Mouse (Mus musculus): ENCODE results near the gene Zfhx3. TPM values are rescaled to one million over a fixed set of nuclear protein-coding genes. Genes with fewer than 3 reads are reported as not detected.

The Zfhx3 gene
- polyA plus RNA-seq, 2 experiments: 14.4 to 26.1 TPM

- Histone ChIP-seq H3K4me2 (replicated peaks; ENCODE audit: low read depth, low read length, severe bottlenecking) (no peak overlapping the region), H3K27ac (replicated peaks; ENCODE audit: low read depth, low read length) (no peak overlapping the region), H3K27me3 (ENCODE audit: control insufficient read depth, insufficient read depth, low read length) (no peaks in the 10 kb centered on the region), H3K36me3 (ENCODE audit: control insufficient read depth, insufficient read depth, low read length) (no peaks in the 10 kb centered on the region), H3K4me3 (replicated peaks; ENCODE audit: low read length) (no peak overlapping the region), H3K4me1 (ENCODE audit: control insufficient read depth, insufficient read depth, low read length) (peaks cover 4% of the 10 kb centered on the region), H3K9ac (ENCODE audit: low read depth, low read length, severe bottlenecking) (no peak overlapping the region), H3K9me3 (ENCODE audit: control insufficient read depth, low read length) (no peaks in the 10 kb centered on the region)
- TF ChIP-seq POLR2A (IDR thresholded peaks at IDR 0.05; ENCODE audit: borderline replicate concordance, extremely low read depth, insufficient read depth, insufficient read length): no peak
- WGBS: 73% methylated on average over 2 of the region's 2 CpGs
- ATAC-seq (ENCODE audit: low FRiP score, low read depth) (no peak), DNase-seq (ENCODE audit: low spot score) (no peak)
Measured at GRCm38 (mm10) chr8:108613280-108613679, 670.8 kb downstream of the Zfhx3 start.

- DNase-seq (ENCODE audit: low spot score) (no peak), ATAC-seq (ENCODE audit: low FRiP score, low read depth) (no peak)
- no peak for TF ChIP-seq POLR2A (IDR thresholded peaks at IDR 0.05; ENCODE audit: borderline replicate concordance, extremely low read depth, insufficient read depth, insufficient read length)
- no peaks in the 10 kb centered on the region for H3K27me3 ChIP-seq (ENCODE audit: control insufficient read depth, insufficient read depth, low read length)
- no peak overlapping the region for H3K9ac ChIP-seq (ENCODE audit: low read depth, low read length, severe bottlenecking)
- no peak overlapping the region for H3K4me3 ChIP-seq (replicated peaks; ENCODE audit: low read length)
- no peak overlapping the region for H3K27ac ChIP-seq (replicated peaks; ENCODE audit: low read depth, low read length)
- peaks cover 6% of the 10 kb centered on the region; the same call in 1 of the 2 replicates for H3K4me1 ChIP-seq (ENCODE audit: control insufficient read depth, insufficient read depth, low read length)
- H3K36me3 ChIP-seq (ENCODE audit: control insufficient read depth, insufficient read depth, low read length): no peaks in the 10 kb centered on the region
- H3K4me2 ChIP-seq (replicated peaks; ENCODE audit: low read depth, low read length, severe bottlenecking): no peak overlapping the region
- WGBS: 23% methylated on average over 7 of the region's 7 CpGs
- H3K9me3 ChIP-seq (ENCODE audit: control insufficient read depth, low read length): no peaks in the 10 kb centered on the region
Measured at GRCm38 (mm10) chr8:108621296-108621695, 678.9 kb downstream of the Zfhx3 start.

GRCm38 (mm10) chr8:108623660-108624059, 681.2 kb downstream of the Zfhx3 start:
- 47% methylated on average over 5 of the region's 5 CpGs for WGBS
- Histone ChIP-seq H3K36me3 (ENCODE audit: control insufficient read depth, insufficient read depth, low read length) (no peaks in the 10 kb centered on the region), H3K9me3 (ENCODE audit: control insufficient read depth, low read length) (no peaks in the 10 kb centered on the region), H3K9ac (ENCODE audit: low read depth, low read length, severe bottlenecking) (no peak overlapping the region), H3K4me3 (replicated peaks; ENCODE audit: low read length) (no peak overlapping the region), H3K27me3 (ENCODE audit: control insufficient read depth, insufficient read depth, low read length) (no peaks in the 10 kb centered on the region), H3K27ac (replicated peaks; ENCODE audit: low read depth, low read length) (no peak overlapping the region), H3K4me1 (ENCODE audit: control insufficient read depth, insufficient read depth, low read length) (peaks cover 6% of the 10 kb centered on the region; the same call in 1 of the 2 replicates), H3K4me2 (replicated peaks; ENCODE audit: low read depth, low read length, severe bottlenecking) (no peak overlapping the region)
- no peak for DNase-seq (ENCODE audit: low spot score)
- no peak for ATAC-seq (ENCODE audit: low FRiP score, low read depth)
- TF ChIP-seq POLR2A (IDR thresholded peaks at IDR 0.05; ENCODE audit: borderline replicate concordance, extremely low read depth, insufficient read depth, insufficient read length): no peak

- Histone ChIP-seq H3K27me3 (ENCODE audit: control insufficient read depth, insufficient read depth, low read length) (no peaks in the 10 kb centered on the region), H3K36me3 (ENCODE audit: control insufficient read depth, insufficient read depth, low read length) (no peaks in the 10 kb centered on the region), H3K9me3 (ENCODE audit: control insufficient read depth, low read length) (no peaks in the 10 kb centered on the region), H3K4me1 (ENCODE audit: control insufficient read depth, insufficient read depth, low read length) (peaks cover 10% of the 10 kb centered on the region), H3K4me2 (replicated peaks; ENCODE audit: low read depth, low read length, severe bottlenecking) (no peak overlapping the region), H3K27ac (replicated peaks; ENCODE audit: low read depth, low read length) (no peak overlapping the region), H3K4me3 (replicated peaks; ENCODE audit: low read length) (no peak overlapping the region), H3K9ac (ENCODE audit: low read depth, low read length, severe bottlenecking) (no peak overlapping the region)
- TF ChIP-seq POLR2A (IDR thresholded peaks at IDR 0.05; ENCODE audit: borderline replicate concordance, extremely low read depth, insufficient read depth, insufficient read length): no peak
- 81% methylated on average over 9 of the region's 9 CpGs for WGBS
- DNase-seq (ENCODE audit: low spot score): no peak
- no peak for ATAC-seq (ENCODE audit: low FRiP score, low read depth)
Measured at GRCm38 (mm10) chr8:108625571-108626120, 683.2 kb downstream of the Zfhx3 start.

GRCm38 (mm10) chr8:108631069-108631468, 688.6 kb downstream of the Zfhx3 start:
- Histone ChIP-seq H3K27ac (replicated peaks; ENCODE audit: low read depth, low read length) (no peak overlapping the region), H3K4me2 (replicated peaks; ENCODE audit: low read depth, low read length, severe bottlenecking) (no peak overlapping the region), H3K9ac (ENCODE audit: low read depth, low read length, severe bottlenecking) (no peak overlapping the region), H3K4me1 (ENCODE audit: control insufficient read depth, insufficient read depth, low read length) (peaks cover 5% of the 10 kb centered on the region; the same call in 1 of the 2 replicates), H3K9me3 (ENCODE audit: control insufficient read depth, low read length) (no peaks in the 10 kb centered on the region), H3K36me3 (ENCODE audit: control insufficient read depth, insufficient read depth, low read length) (no peaks in the 10 kb centered on the region), H3K27me3 (ENCODE audit: control insufficient read depth, insufficient read depth, low read length) (no peaks in the 10 kb centered on the region), H3K4me3 (replicated peaks; ENCODE audit: low read length) (no peak overlapping the region)
- 90% methylated on average over 1 of the region's 1 CpGs for WGBS
- ATAC-seq (ENCODE audit: low FRiP score, low read depth) (no peak), DNase-seq (ENCODE audit: low spot score) (no peak)
- no peak for TF ChIP-seq POLR2A (IDR thresholded peaks at IDR 0.05; ENCODE audit: borderline replicate concordance, extremely low read depth, insufficient read depth, insufficient read length)
